Mouse (Mus musculus): ENCODE data around the gene Higd2a. TPM values are rescaled to one million over a fixed set of nuclear protein-coding genes. Genes with fewer than 3 reads are reported as not detected.

The Higd2a gene
- polyA plus RNA-seq, 1 experiment from 2014 or later, result 219 TPM

DNA sequence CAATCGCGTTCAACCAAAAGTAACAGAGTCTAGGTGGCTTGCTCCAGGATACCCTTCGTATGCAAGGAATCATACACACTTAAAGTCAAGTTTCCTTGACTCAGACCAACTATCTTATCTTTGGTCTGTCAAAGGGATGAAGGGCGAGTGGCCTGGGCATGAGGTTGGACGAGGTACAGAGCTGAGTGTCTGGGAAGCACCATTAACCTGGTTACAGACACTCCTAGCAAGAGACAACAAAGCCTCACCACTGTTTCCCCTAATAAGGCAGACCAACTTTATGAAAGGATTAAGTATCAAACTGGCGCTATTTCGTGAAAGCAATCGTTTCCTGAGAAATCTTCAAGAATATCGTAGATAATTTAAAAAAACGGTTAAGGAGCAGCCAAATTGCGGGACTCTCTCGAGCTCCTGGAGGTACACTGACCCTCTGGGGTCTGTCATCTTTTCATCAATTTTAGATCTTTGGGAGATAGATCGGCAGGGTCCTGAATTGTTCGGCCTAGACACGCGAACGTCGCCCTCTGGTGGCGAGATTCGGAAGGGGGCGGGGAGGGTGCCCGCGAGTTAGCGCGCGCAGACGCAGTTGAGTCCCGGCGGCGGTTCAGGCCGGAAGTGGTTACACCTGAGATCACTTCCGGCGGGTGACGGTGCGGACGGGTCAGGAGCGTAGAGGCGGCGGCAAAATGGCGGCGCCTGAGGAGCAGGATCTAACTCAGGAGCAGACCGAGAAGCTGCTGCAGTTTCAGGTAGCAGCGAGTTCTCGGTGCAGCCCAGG lies 31.3 kb downstream of the Higd2a start, which contains the start of gene Faf2:
Gene Faf2, plus strand, starts transcription at position 630 of the 778 bp plus-strand sequence.
- Histone ChIP-seq H3K4me1 (ENCODE audit: control insufficient read depth, insufficient read depth, low read length) (peaks cover 14% of the 10 kb centered on the region), H3K36me3 (ENCODE audit: control insufficient read depth, insufficient read depth, low read length) (no peaks in the 10 kb centered on the region), H3K4me3 (replicated peaks; ENCODE audit: low read depth, low read length) (peak within 1 kb of the TSS; percentile 88), H3K27me3 (ENCODE audit: control insufficient read depth, insufficient read depth, low read length) (no peaks in the 10 kb centered on the region), H3K4me2 (ENCODE audit: low read length) (peak within 1 kb of the TSS; percentile 74), H3K27ac (replicated peaks; ENCODE audit: low read depth, low read length) (peak within 1 kb of the TSS; percentile 89), H3K9me3 (ENCODE audit: control insufficient read depth, low read length) (no peaks in the 10 kb centered on the region), H3K9ac (replicated peaks; ENCODE audit: low read length) (peak within 1 kb of the TSS; percentile 82)
- ATAC-seq (ENCODE audit: low FRiP score, low TSS enrichment) (peak; percentile 99), DNase-seq (peak; percentile 99)
- WGBS, result 11% methylated on average over 44 of the region's 44 CpGs

- Histone ChIP-seq H3K27me3 (ENCODE audit: control insufficient read depth, insufficient read depth, low read length) (no peaks in the 10 kb centered on the region), H3K9ac (replicated peaks; ENCODE audit: low read length) (peak overlapping the region; percentile 82), H3K4me3 (replicated peaks; ENCODE audit: low read depth, low read length) (peak overlapping the region; percentile 88), H3K36me3 (ENCODE audit: control insufficient read depth, insufficient read depth, low read length) (no peaks in the 10 kb centered on the region), H3K9me3 (ENCODE audit: control insufficient read depth, low read length) (no peaks in the 10 kb centered on the region), H3K27ac (replicated peaks; ENCODE audit: low read depth, low read length) (peak overlapping the region; percentile 89), H3K4me1 (ENCODE audit: control insufficient read depth, insufficient read depth, low read length) (peaks cover 14% of the 10 kb centered on the region), H3K4me2 (ENCODE audit: low read length) (peak overlapping the region; percentile 74)
- no peak for DNase-seq
- WGBS, result 1% methylated on average over 26 of the region's 27 CpGs
- ATAC-seq (ENCODE audit: low FRiP score, low TSS enrichment), result no peak; the same call in 1 of the 2 replicates
Observed at GRCm38 (mm10) chr13:54621960-54622521, 32.0 kb downstream of the Higd2a start.

DNA sequence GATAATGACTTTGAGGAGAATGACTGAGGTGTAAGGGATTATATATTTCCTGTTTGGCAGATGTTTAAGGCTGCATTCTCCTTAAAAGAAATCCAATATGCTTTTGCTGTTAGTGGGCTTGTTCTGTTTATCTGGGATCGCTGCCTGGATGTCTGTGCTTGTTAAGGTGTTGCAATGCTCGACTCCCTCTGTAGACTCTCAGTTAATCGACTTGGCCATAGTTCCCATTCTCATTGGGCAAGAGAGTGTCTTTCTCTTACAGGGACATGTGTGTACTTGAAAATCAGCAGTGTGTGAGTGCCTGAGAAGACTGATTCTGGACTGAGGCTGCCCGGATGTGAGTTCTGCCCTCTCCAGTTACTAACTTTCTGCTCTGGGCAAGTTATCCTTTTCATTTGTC lies 39.1 kb downstream of the Higd2a start:
- Histone ChIP-seq H3K4me1 (ENCODE audit: control insufficient read depth, insufficient read depth, low read length) (no peaks in the 10 kb centered on the region), H3K27ac (replicated peaks; ENCODE audit: low read depth, low read length) (no peak overlapping the region), H3K27me3 (ENCODE audit: control insufficient read depth, insufficient read depth, low read length) (no peaks in the 10 kb centered on the region), H3K9ac (replicated peaks; ENCODE audit: low read length) (no peak overlapping the region), H3K9me3 (ENCODE audit: control insufficient read depth, low read length) (no peaks in the 10 kb centered on the region), H3K4me2 (ENCODE audit: low read length) (no peak overlapping the region), H3K4me3 (replicated peaks; ENCODE audit: low read depth, low read length) (no peak overlapping the region), H3K36me3 (ENCODE audit: control insufficient read depth, insufficient read depth, low read length) (peaks cover 8% of the 10 kb centered on the region; the same call in 1 of the 2 replicates)
- WGBS, result 91% methylated on average over 4 of the region's 4 CpGs
- ATAC-seq (ENCODE audit: low FRiP score, low TSS enrichment) (no peak), DNase-seq (no peak)

DNA sequence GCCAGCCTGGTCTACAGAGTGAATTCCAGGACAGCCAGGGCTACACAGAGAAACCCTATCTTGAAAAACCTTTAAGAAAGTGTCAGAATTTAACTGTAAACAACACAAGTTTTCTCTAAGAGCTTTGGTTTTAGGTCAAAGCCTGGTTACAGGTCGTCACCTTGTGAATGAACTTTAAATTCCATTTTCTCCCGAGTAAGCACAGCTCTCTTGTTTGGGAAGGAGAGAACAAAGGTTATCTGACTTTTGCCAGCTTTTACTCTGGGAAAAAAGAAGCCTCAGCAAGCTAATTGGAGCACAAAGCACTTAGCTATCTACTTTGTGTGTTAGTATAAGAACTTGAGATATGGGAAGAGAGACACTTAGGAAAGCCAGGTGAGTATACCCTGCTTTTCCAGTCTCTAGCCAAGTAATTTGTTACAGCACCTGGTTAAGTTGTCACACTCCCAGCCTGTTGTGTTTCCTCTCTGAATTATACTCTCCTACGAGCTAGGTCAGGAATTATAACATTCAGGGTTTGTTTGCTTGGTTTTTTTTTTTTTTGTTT lies 42.8 kb downstream of the Higd2a start:
- no peaks in the 10 kb centered on the region for H3K27me3 ChIP-seq (ENCODE audit: control insufficient read depth, insufficient read depth, low read length)
- H3K4me1 ChIP-seq (ENCODE audit: control insufficient read depth, insufficient read depth, low read length), result no peaks in the 10 kb centered on the region
- H3K9ac ChIP-seq (replicated peaks; ENCODE audit: low read length), result no peak overlapping the region
- H3K36me3 ChIP-seq (ENCODE audit: control insufficient read depth, insufficient read depth, low read length), result peaks cover 9% of the 10 kb centered on the region
- H3K9me3 ChIP-seq (ENCODE audit: control insufficient read depth, low read length), result no peaks in the 10 kb centered on the region
- ATAC-seq (ENCODE audit: low FRiP score, low TSS enrichment) (no peak), DNase-seq (no peak)
- no peak overlapping the region for H3K27ac ChIP-seq (replicated peaks; ENCODE audit: low read depth, low read length)
- H3K4me2 ChIP-seq (ENCODE audit: low read length), result no peak overlapping the region
- 85% methylated on average over 3 of the region's 3 CpGs for whole genome bisulfite sequencing
- H3K4me3 ChIP-seq (replicated peaks; ENCODE audit: low read depth, low read length), result no peak overlapping the region

DNA sequence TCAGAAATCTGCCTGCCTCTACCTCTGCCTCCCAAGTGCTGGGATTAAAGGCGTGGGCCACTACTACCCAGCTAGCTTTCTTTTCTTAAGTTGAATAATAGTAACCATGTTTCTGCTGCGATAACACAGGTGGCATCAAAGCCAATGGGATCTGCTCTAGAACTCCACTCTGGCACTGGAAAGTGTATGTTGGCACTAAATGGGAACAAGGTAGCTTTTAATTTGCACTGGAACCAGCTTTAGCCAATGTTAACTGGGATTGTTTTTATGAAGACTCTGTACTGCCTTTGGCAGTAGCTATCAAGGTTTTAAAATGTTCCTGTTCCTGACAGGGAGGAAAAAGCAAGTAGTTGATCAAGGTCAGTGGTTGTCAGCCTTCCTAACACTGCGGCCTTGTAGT lies 45.0 kb downstream of the Higd2a start:
- 96% methylated on average over 3 of the region's 3 CpGs for WGBS
- Histone ChIP-seq H3K27ac (replicated peaks; ENCODE audit: low read depth, low read length) (no peak overlapping the region), H3K4me2 (ENCODE audit: low read length) (no peak overlapping the region), H3K36me3 (ENCODE audit: control insufficient read depth, insufficient read depth, low read length) (peaks cover 27% of the 10 kb centered on the region), H3K4me3 (replicated peaks; ENCODE audit: low read depth, low read length) (no peak overlapping the region), H3K9me3 (ENCODE audit: control insufficient read depth, low read length) (no peaks in the 10 kb centered on the region), H3K9ac (replicated peaks; ENCODE audit: low read length) (no peak overlapping the region), H3K27me3 (ENCODE audit: control insufficient read depth, insufficient read depth, low read length) (no peaks in the 10 kb centered on the region), H3K4me1 (ENCODE audit: control insufficient read depth, insufficient read depth, low read length) (no peaks in the 10 kb centered on the region)
- ATAC-seq (ENCODE audit: low FRiP score, low TSS enrichment) (no peak), DNase-seq (no peak)

Small RNA genes within 50 kb of the gene (microRNA-seq; reads per million reads assigned to microRNA genes)
- not detected for gene Gm24195

Other genes starting within 250 kb of the Higd2a start
- 39.4 and 41.9 TPM in 2 replicates for gene Cplx2, start 218.9 kb upstream of the Higd2a start, polyA plus RNA-seq (2014; fragmentation: Nextera tagmentation; extraction: Ambion mirVana)
- 114 and 121 TPM in 2 replicates for gene Thoc3, start 121.4 kb upstream of the Higd2a start, polyA plus RNA-seq (2014; fragmentation: Nextera tagmentation; extraction: Ambion mirVana)
- gene Simc1, start 86.4 kb upstream of the Higd2a start, polyA plus RNA-seq (2014; fragmentation: Nextera tagmentation; extraction: Ambion mirVana), result 23.3 and 27.9 TPM in 2 replicates
- 240 and 277 TPM in 2 replicates for gene 4833439L19Rik, start 24.8 kb upstream of the Higd2a start, polyA plus RNA-seq (2014; fragmentation: Nextera tagmentation; extraction: Ambion mirVana)
- 88.1 and 117 TPM in 2 replicates for gene Arl10, start 15.2 kb upstream of the Higd2a start, polyA plus RNA-seq (2014; fragmentation: Nextera tagmentation; extraction: Ambion mirVana)
- 36.5 and 44.2 TPM in 2 replicates for gene Nop16, start 117 bp upstream of the Higd2a start, polyA plus RNA-seq (2014; fragmentation: Nextera tagmentation; extraction: Ambion mirVana)
- gene Cltb, start 21.1 kb downstream of the Higd2a start, polyA plus RNA-seq (2014; fragmentation: Nextera tagmentation; extraction: Ambion mirVana), result 127 and 188 TPM in 2 replicates
- 86.9 and 98.5 TPM in 2 replicates for gene Faf2, start 31.6 kb downstream of the Higd2a start, polyA plus RNA-seq (2014; fragmentation: Nextera tagmentation; extraction: Ambion mirVana)
- gene Rnf44, start 103.7 kb downstream of the Higd2a start, polyA plus RNA-seq (2014; fragmentation: Nextera tagmentation; extraction: Ambion mirVana), result 78.6 and 88.1 TPM in 2 replicates
- 0.22 and 0.23 TPM in 2 replicates for gene Cdhr2, start 111.3 kb downstream of the Higd2a start, polyA plus RNA-seq (2014; fragmentation: Nextera tagmentation; extraction: Ambion mirVana)
- 19.1 and 29.4 TPM in 2 replicates for gene Gprin1, start 159.7 kb downstream of the Higd2a start, polyA plus RNA-seq (2014; fragmentation: Nextera tagmentation; extraction: Ambion mirVana)
- gene Sncb, start 176.4 kb downstream of the Higd2a start, polyA plus RNA-seq (2014; fragmentation: Nextera tagmentation; extraction: Ambion mirVana), result 37.5 and 53.7 TPM in 2 replicates
- not detected in 2 replicates for gene Eif4e1b, start 193.8 kb downstream of the Higd2a start, polyA plus RNA-seq (2014; fragmentation: Nextera tagmentation; extraction: Ambion mirVana)
- gene Tspan17, start 199.2 kb downstream of the Higd2a start, polyA plus RNA-seq (2014; fragmentation: Nextera tagmentation; extraction: Ambion mirVana), result 25.5 and 40.2 TPM in 2 replicates

All from midbrain, embryonic 14.5 days (tissue).